Mouse (Mus musculus) liver, embryonic 16.5 days (tissue): ENCODE data around the gene Tulp1. TPM values are rescaled to one million over a fixed set of nuclear protein-coding genes. Genes with fewer than 3 reads are reported as not detected.
A peak's percentile ranks its signal among the peaks of the same experiment; 100 is the strongest.
"Not testable (repeated sequence)": the region's sequence is repeated elsewhere in the genome, so short reads cannot be mapped to it uniquely, and the experiment has no call there.

Experiments
- ATAC-seq: fragments of 200-750 bp; cut with Nextera tagmentation; 2 replicates; pipeline ENCODE4 v1.8.0; 2017; ENCODE audit warnings: low read depth, mild to moderate bottlenecking, moderate number of reproducible peaks, moderate library complexity
- H3K27ac ChIP-seq: fragments of 300-500 bp; sonication (generic); 2 replicates; pipeline ENCODE4 v1.5.1; 2014; ENCODE audit warnings: mild to moderate bottlenecking, low read length
- H3K27me3 ChIP-seq: fragments of 300-500 bp; sonication (generic); 2 replicates; pipeline ENCODE4 v1.6.1; 2014; ENCODE audit warnings: low read depth, low read length, mixed read lengths; ENCODE audit not compliant: control insufficient read depth, insufficient read depth
- H3K36me3 ChIP-seq: fragments of 300-500 bp; sonication (generic); 2 replicates; pipeline ENCODE4 v1.6.1; 2014; ENCODE audit warnings: mild to moderate bottlenecking; ENCODE audit not compliant: control insufficient read depth, insufficient read depth
- H3K4me1 ChIP-seq: fragments of 300-500 bp; sonication (generic); 2 replicates; pipeline ENCODE4 v1.6.1; 2014; ENCODE audit warnings: low read depth, low read length, mixed read lengths; ENCODE audit not compliant: control insufficient read depth
- H3K4me2 ChIP-seq: fragments of 300-500 bp; sonication (generic); 2 replicates; pipeline ENCODE4 v1.6.1; 2014; ENCODE audit warnings: low read depth, low read length, mixed read lengths
- H3K4me3 ChIP-seq: fragments of 300-500 bp; sonication (generic); 2 replicates; pipeline ENCODE4 v1.5.1; 2014; ENCODE audit warnings: low read depth, mild to moderate bottlenecking, low read length
- H3K9ac ChIP-seq: fragments of 300-500 bp; sonication (generic); 2 replicates; pipeline ENCODE4 v1.6.1; 2014; ENCODE audit warnings: low read depth, low read length
- H3K9me3 ChIP-seq: fragments of 300-500 bp; sonication (generic); replicated peaks from 2 replicates; pipeline ENCODE4 v1.6.1; 2016; ENCODE audit warnings: low read length; ENCODE audit not compliant: control insufficient read depth
- WGBS: fragments of 180-500 bp; shearing (Covaris S2); extraction: QIAGEN DNeasy Blood & Tissue Kit; methylation state at CpG from one replicate; pipeline ENCODE4 v1.1.7; 2014; ENCODE audit not compliant: insufficient replicate concordance; 5-methylcytosine and 5-hydroxymethylcytosine counted together
- polyA plus RNA-seq: library from polyadenylated mRNA; unstranded; fragments of >200 nt; fragmentation: Nextera tagmentation; extraction: Ambion mirVana; gene quantifications from 2 replicates; pipeline ENCODE4 v1.2.1, GENCODE M21; 2015

The Tulp1 gene
- polyA plus RNA-seq, 1 experiment from 2014 or later, result not detected

- Histone ChIP-seq H3K36me3 (peaks cover 11% of the 10 kb centered on the region), H3K27me3 (no peaks in the 10 kb centered on the region), H3K9me3 (no peaks in the 10 kb centered on the region), H3K4me1 (peaks cover 16% of the 10 kb centered on the region), H3K27ac (peak within 1 kb of the TSS; percentile 90), H3K4me2 (peak within 1 kb of the TSS; percentile 92), H3K4me3 (peak within 1 kb of the TSS; percentile 83), H3K9ac (peak within 1 kb of the TSS; percentile 93)
- under 1% methylated on average over 67 of the region's 67 CpGs for WGBS
- peak; percentile 86 for ATAC-seq
Measured at GRCm38 (mm10) chr17:28328366-28328928, 36.6 kb downstream of the Tulp1 start, which contains the start of gene Rpl10a. Gene Rpl10a, plus strand, starts transcription at chr17:28328471.

GRCm38 (mm10) chr17:28327673-28328325 is 37.2 kb downstream of the Tulp1 start:
- peak; percentile 36 for ATAC-seq
- WGBS, result 20% methylated on average over 22 of the region's 22 CpGs

GRCm38 (mm10) chr17:28326951-28327350 is 38.1 kb downstream of the Tulp1 start:
- H3K27ac ChIP-seq, result no peak overlapping the region
- H3K4me3 ChIP-seq, result no peak overlapping the region
- WGBS, result 73% methylated on average over 3 of the region's 3 CpGs
- H3K4me2 ChIP-seq, result no peak overlapping the region
- no peak for ATAC-seq
- no peak overlapping the region for H3K9ac ChIP-seq
- H3K27me3 ChIP-seq, result no peaks in the 10 kb centered on the region
- peaks cover 11% of the 10 kb centered on the region for H3K36me3 ChIP-seq
- peaks cover 16% of the 10 kb centered on the region for H3K4me1 ChIP-seq
- no peaks in the 10 kb centered on the region for H3K9me3 ChIP-seq

More at GRCm38 (mm10) chr17:28327673-28328325, 37.2 kb downstream of the Tulp1 start:
- peak overlapping the region; percentile 68 for H3K9ac ChIP-seq
- peaks cover 16% of the 10 kb centered on the region for H3K4me1 ChIP-seq
- H3K27ac ChIP-seq, result peak overlapping the region; percentile 62
- no peaks in the 10 kb centered on the region for H3K27me3 ChIP-seq
- H3K4me2 ChIP-seq, result peak overlapping the region; percentile 92
- no peaks in the 10 kb centered on the region for H3K9me3 ChIP-seq
- peak overlapping the region; percentile 83 for H3K4me3 ChIP-seq
- H3K36me3 ChIP-seq, result peaks cover 11% of the 10 kb centered on the region

DNA sequence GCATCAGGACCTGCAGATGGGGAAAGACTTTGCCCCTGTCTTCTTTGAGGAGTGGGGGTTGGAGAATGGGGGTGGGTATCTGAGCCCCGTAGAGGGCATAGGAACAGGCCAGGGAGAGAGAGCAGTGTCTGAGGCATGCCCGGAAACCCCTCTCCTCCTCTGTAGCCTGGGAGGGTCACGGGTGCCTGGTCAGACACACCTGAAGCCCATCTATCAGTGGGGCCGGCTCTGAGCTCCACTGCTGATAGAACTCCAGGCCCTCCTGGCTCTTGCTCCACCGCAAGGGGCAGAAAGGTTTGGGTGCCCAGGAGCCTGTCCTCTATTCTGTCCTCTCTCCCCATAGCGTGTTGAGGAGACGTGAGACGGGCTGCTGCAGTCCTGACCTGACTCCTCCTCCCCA is 39.3 kb downstream of the Tulp1 start:
- no peak for ATAC-seq
- no peaks in the 10 kb centered on the region for H3K9me3 ChIP-seq
- no peaks in the 10 kb centered on the region for H3K27me3 ChIP-seq
- no peak overlapping the region for H3K4me2 ChIP-seq
- WGBS, result 86% methylated on average over 8 of the region's 8 CpGs
- H3K4me3 ChIP-seq, result no peak overlapping the region
- no peak overlapping the region for H3K9ac ChIP-seq
- H3K36me3 ChIP-seq, result peaks cover 8% of the 10 kb centered on the region
- peaks cover 16% of the 10 kb centered on the region for H3K4me1 ChIP-seq
- no peak overlapping the region for H3K27ac ChIP-seq

- not testable (repeated sequence) for H3K9me3 ChIP-seq
Measured at GRCm38 (mm10) chr17:28324416-28324815, 40.6 kb downstream of the Tulp1 start.

DNA sequence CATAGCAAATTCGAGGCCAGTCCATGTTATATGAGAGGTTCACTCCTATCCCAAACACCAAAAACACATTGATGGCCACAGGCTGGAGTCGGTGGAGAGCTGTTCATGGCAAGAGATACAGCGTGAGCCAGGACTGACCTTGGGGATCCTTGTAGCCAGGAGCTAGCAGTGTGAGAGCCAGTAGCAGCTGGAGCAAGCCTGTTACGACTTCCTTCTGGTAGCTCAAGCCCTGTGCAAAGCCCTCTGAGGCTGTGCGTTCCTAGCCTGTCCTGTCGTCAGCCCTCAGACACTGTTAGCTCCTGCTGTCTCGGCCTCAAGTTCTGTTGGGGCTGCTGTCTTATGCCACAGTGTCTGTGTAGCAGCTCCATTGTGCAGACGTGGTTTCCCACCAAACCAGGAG is 41.2 kb downstream of the Tulp1 start:
- Histone ChIP-seq H3K36me3 (no peaks in the 10 kb centered on the region; the same call in 1 of the 2 replicates), H3K4me1 (peaks cover 9% of the 10 kb centered on the region), H3K9me3 (no peaks in the 10 kb centered on the region), H3K4me2 (no peak overlapping the region), H3K9ac (no peak overlapping the region), H3K27me3 (no peaks in the 10 kb centered on the region), H3K4me3 (no peak overlapping the region), H3K27ac (no peak overlapping the region)
- 77% methylated on average over 8 of the region's 8 CpGs for WGBS
- ATAC-seq, result no peak

More at GRCm38 (mm10) chr17:28324416-28324815, 40.6 kb downstream of the Tulp1 start:
- H3K36me3 ChIP-seq, H3K9ac ChIP-seq, ATAC-seq, H3K4me3 ChIP-seq, H3K4me2 ChIP-seq, H3K27ac ChIP-seq, H3K4me1 ChIP-seq, H3K27me3 ChIP-seq: not testable (repeated sequence)
- WGBS, result 86% methylated on average over 7 of the region's 7 CpGs

DNA sequence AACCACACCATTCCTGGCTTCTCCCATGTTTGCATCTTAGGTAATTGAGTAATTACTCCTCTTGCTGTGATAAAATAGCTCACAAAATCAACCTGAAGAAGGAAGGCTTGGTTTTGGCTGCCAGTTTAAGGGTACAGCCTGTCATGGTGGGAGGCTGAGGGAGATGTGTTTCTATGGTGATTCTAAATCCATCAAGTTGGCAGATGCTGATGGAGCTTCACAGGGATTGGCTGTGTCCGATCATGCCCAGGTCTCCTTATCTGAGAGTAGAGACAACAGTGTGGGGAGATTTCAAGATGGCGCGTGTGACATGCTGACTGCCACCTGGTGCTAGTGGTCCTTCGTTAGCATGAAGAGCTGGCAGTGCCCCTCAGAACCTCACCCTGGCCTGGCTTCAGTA is 43.3 kb downstream of the Tulp1 start:
- Histone ChIP-seq H3K4me2 (no peak overlapping the region), H3K4me3 (no peak overlapping the region), H3K27me3 (no peaks in the 10 kb centered on the region), H3K9ac (no peak overlapping the region), H3K27ac (no peak overlapping the region), H3K9me3 (no peaks in the 10 kb centered on the region), H3K4me1 (peaks cover 9% of the 10 kb centered on the region), H3K36me3 (no peaks in the 10 kb centered on the region; the same call in 1 of the 2 replicates)
- ATAC-seq, result no peak
- 77% methylated on average over 4 of the region's 4 CpGs for WGBS

- Histone ChIP-seq H3K9ac (no peak overlapping the region), H3K4me2 (no peak overlapping the region)
- ATAC-seq, result no peak
Measured at GRCm38 (mm10) chr17:28317725-28318124, 47.3 kb downstream of the Tulp1 start.

GRCm38 (mm10) chr17:28317091-28317490 is 47.9 kb downstream of the Tulp1 start:
- Histone ChIP-seq H3K4me3 (no peak overlapping the region), H3K9ac (no peak overlapping the region), H3K4me2 (no peak overlapping the region), H3K36me3 (no peaks in the 10 kb centered on the region; the same call in 1 of the 2 replicates), H3K4me1 (peaks cover 26% of the 10 kb centered on the region), H3K27ac (no peak overlapping the region), H3K9me3 (no peaks in the 10 kb centered on the region), H3K27me3 (no peaks in the 10 kb centered on the region)
- ATAC-seq, result no peak
- WGBS, result 68% methylated on average over 8 of the region's 8 CpGs

More at GRCm38 (mm10) chr17:28317725-28318124, 47.3 kb downstream of the Tulp1 start:
- Histone ChIP-seq H3K27me3 (no peaks in the 10 kb centered on the region), H3K36me3 (no peaks in the 10 kb centered on the region; the same call in 1 of the 2 replicates), H3K9me3 (no peaks in the 10 kb centered on the region), H3K27ac (no peak overlapping the region), H3K4me1 (peaks cover 20% of the 10 kb centered on the region), H3K4me3 (no peak overlapping the region)
- 45% methylated on average over 9 of the region's 9 CpGs for WGBS
